Mouse (Mus musculus): ENCODE data around the gene Znrf4.

DNA sequence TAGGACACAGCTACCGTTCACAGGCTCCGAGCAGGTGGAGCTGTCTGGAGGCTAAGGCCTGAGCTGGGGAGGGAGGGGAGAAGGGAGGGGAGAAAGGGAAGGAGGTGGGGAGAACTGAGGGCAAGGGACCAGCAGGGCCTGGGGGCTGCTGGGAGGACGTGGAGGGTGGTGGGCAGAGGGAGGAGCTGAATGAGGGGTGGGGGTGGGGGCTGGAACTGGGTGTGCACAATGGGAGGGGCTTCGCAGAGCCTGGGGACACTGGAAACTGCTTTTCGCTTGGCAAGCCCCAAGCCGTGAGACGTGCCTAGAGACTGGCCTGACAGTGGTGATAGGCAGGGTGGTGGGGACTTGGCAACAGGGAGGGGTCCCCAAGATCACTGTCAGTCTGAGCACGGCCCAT lies 43.0 kb downstream of the Znrf4 start:
- TF ChIP-seq POLR2A (IDR thresholded peaks at IDR 0.05; ENCODE audit: control insufficient read depth, extremely low read depth, insufficient read depth, low read length, poor library complexity) (no peak), CTCF (IDR thresholded peaks at IDR 0.05; ENCODE audit: borderline replicate concordance, control insufficient read depth, extremely low read depth, insufficient read depth, low read length, poor library complexity) (no peak)

Data from thymus, adult 2 months (tissue).